Mouse (Mus musculus) forebrain, embryonic 11.5 days (tissue): ENCODE results near the gene Prdm16. TPM values are rescaled to one million over a fixed set of nuclear protein-coding genes. Genes with fewer than 3 reads are reported as not detected.

Experiments
- ATAC-seq: fragments of 200-750 bp; cut with Nextera tagmentation; replicated peaks from 2 replicates; pipeline ENCODE4 v1.8.0; 2017; ENCODE audit warnings: moderate TSS enrichment; ENCODE audit not compliant: low FRiP score
- DNase-seq: peaks from one replicate; pipeline ENCODE4 v3.0.0-alpha.2; 2017; ENCODE audit warnings: low spot score
- H3K27ac ChIP-seq: fragments of 300-500 bp; sonication (generic); 2 replicates; pipeline ENCODE4 v1.5.1; 2014; ENCODE audit warnings: low read depth, low read length
- H3K27me3 ChIP-seq: fragments of 300-500 bp; sonication (generic); 2 replicates; pipeline ENCODE4 v1.6.1; 2014; ENCODE audit warnings: mild to moderate bottlenecking, low read length, mixed read lengths; ENCODE audit not compliant: control insufficient read depth, insufficient read depth
- H3K36me3 ChIP-seq: fragments of 300-500 bp; sonication (generic); 2 replicates; pipeline ENCODE4 v1.6.1; 2014; ENCODE audit warnings: mild to moderate bottlenecking, low read length, moderate library complexity, mixed read lengths; ENCODE audit not compliant: control insufficient read depth, insufficient read depth
- H3K4me1 ChIP-seq: fragments of 300-500 bp; sonication (generic); replicated peaks from 2 replicates; pipeline ENCODE4 v1.6.1; 2014; ENCODE audit warnings: low read length, mixed read lengths; ENCODE audit not compliant: control insufficient read depth, insufficient read depth
- H3K4me2 ChIP-seq: fragments of 300-500 bp; sonication (generic); 2 replicates; pipeline ENCODE4 v1.6.1; 2014; ENCODE audit warnings: low read depth, mild to moderate bottlenecking, low read length, moderate library complexity, mixed read lengths; ENCODE audit not compliant: severe bottlenecking
- H3K4me3 ChIP-seq: fragments of 300-500 bp; sonication (generic); 2 replicates; pipeline ENCODE4 v1.5.1; 2014; ENCODE audit warnings: low read depth, low read length
- H3K9ac ChIP-seq: fragments of 300-500 bp; sonication (generic); 2 replicates; pipeline ENCODE4 v1.6.1; 2014; ENCODE audit warnings: low read length
- H3K9me3 ChIP-seq: fragments of 300-500 bp; sonication (generic); 2 replicates; pipeline ENCODE4 v1.6.1; 2016; ENCODE audit warnings: low read length, mixed read lengths; ENCODE audit not compliant: control insufficient read depth
- WGBS: fragments of 180-500 bp; shearing (Covaris S2); extraction: QIAGEN DNeasy Blood & Tissue Kit; methylation state at CpG from one replicate; pipeline ENCODE4 v1.1.7; 2014; 5-methylcytosine and 5-hydroxymethylcytosine counted together
- polyA plus RNA-seq: library from polyadenylated mRNA; unstranded; fragments of >200 nt; fragmentation: Nextera tagmentation; extraction: Ambion mirVana; gene quantifications from 2 replicates; pipeline ENCODE4 v1.2.1, GENCODE M21; 2014

Gene Prdm16
- polyA plus RNA-seq, 1 experiment from 2014 or later: 49.3 TPM

DNA sequence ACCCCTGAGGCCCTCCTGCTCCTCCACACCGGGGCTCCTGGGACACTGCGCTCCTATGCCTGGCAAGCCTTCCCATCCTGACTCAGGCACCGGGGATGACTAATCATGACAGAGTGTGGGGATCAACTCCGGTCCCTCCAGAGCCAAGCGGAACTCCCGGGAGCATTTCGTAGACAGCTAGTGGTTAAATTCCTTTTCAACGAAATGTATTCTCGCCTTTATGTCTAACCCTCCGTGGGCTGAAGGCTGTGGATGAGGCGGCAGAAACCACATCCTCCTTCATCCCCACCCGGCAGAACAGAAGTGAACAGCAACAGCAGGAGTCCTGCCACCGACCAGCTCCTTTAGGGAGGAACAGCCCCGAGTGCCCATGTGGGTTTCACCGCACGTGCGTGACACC is 211.4 kb downstream of the Prdm16 start:
- Histone ChIP-seq H3K4me3 (no peak overlapping the region), H3K9me3 (no peaks in the 10 kb centered on the region), H3K27me3 (no peaks in the 10 kb centered on the region), H3K4me2 (no peak overlapping the region), H3K27ac (no peak overlapping the region), H3K4me1 (peaks cover 16% of the 10 kb centered on the region), H3K36me3 (no peaks in the 10 kb centered on the region), H3K9ac (no peak overlapping the region)
- 73% methylated on average over 17 of the region's 17 CpGs for WGBS
- DNase-seq: no peak
- no peak for ATAC-seq

DNA sequence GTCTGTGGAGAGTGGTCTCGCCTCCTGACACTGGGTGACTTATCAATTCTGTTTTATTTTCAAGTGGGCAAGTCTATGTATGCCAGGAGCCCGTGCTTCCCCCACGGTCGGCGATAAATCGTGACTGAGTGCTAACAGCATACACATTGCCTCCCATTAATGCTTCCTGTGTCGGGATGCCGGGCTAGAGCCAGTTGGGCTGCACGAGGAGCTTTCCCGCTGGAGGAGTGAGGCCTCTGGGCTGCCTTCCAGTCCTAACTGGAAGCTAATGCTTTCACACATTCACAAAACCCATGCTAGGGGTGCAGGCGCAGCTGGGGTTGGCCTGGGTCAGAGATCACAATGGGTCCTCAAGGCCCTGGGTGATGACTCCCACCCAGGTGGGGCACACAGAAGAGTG is 212.0 kb downstream of the Prdm16 start:
- no peaks in the 10 kb centered on the region for H3K9me3 ChIP-seq
- no peaks in the 10 kb centered on the region for H3K27me3 ChIP-seq
- ATAC-seq: no peak
- no peak overlapping the region for H3K4me3 ChIP-seq
- no peaks in the 10 kb centered on the region for H3K36me3 ChIP-seq
- 63% methylated on average over 11 of the region's 11 CpGs for WGBS
- peaks cover 16% of the 10 kb centered on the region for H3K4me1 ChIP-seq
- DNase-seq: no peak
- H3K9ac ChIP-seq: no peak overlapping the region
- no peak overlapping the region for H3K27ac ChIP-seq
- no peak overlapping the region for H3K4me2 ChIP-seq

DNA sequence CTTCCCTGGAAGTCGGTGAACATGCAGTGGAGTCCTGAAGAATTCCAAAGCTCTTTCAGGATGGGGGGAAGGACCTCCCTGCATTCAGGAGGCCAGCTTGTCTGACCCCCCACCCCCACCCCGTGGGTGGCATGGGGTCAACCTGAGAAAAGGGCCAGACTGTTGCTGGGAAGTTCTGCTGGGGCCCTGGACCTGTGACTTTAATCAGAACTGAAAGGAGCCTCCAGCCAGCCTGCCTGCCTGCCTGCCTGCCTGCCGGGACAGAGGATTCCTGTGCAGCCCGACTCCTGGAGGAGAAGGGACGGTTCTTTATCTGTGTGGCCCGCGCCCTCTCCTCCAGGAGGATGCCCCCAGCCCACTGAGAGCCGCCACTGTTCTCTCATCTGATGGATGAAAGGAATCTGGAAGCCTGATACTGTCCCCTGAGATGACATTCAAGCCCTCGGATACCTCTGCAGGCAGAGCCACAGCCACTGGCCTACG is 214.2 kb downstream of the Prdm16 start:
- Histone ChIP-seq H3K9me3 (no peaks in the 10 kb centered on the region; the same call in 1 of the 2 replicates), H3K27ac (no peak overlapping the region), H3K27me3 (no peaks in the 10 kb centered on the region), H3K9ac (0 out of 2 replicates have a peak overlapping the region, but pooled peaks have one; percentile 13), H3K36me3 (no peaks in the 10 kb centered on the region), H3K4me3 (no peak overlapping the region), H3K4me1 (peaks cover 16% of the 10 kb centered on the region), H3K4me2 (no peak overlapping the region)
- 1% methylated on average over 10 of the region's 10 CpGs for WGBS
- no peak for DNase-seq
- ATAC-seq: no peak

DNA sequence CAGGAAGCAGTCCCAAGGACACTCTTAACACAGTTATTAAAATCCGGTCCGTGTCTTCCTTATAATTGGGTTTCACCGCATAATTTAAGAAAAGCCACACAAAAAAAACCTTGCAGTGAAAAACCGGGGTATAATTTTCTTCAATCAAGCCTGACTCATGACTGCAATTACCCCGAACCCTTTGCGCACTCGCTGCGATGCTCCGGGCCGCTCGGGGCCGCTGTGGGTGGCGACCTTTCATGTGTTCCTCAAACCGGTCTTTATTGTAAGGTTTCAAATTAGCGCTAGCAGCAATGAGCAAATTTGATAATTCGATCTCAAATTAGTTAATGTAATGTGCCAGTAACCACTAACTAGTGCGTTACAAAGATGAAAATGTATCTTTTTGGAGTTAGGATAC is 215.9 kb downstream of the Prdm16 start:
- Histone ChIP-seq H3K9ac (no peak overlapping the region), H3K27me3 (no peaks in the 10 kb centered on the region), H3K9me3 (no peaks in the 10 kb centered on the region; the same call in 1 of the 2 replicates), H3K4me2 (no peak overlapping the region), H3K27ac (no peak overlapping the region), H3K36me3 (no peaks in the 10 kb centered on the region), H3K4me1 (peaks cover 16% of the 10 kb centered on the region), H3K4me3 (no peak overlapping the region)
- no peak for DNase-seq
- WGBS: 75% methylated on average over 17 of the region's 17 CpGs
- no peak for ATAC-seq

DNA sequence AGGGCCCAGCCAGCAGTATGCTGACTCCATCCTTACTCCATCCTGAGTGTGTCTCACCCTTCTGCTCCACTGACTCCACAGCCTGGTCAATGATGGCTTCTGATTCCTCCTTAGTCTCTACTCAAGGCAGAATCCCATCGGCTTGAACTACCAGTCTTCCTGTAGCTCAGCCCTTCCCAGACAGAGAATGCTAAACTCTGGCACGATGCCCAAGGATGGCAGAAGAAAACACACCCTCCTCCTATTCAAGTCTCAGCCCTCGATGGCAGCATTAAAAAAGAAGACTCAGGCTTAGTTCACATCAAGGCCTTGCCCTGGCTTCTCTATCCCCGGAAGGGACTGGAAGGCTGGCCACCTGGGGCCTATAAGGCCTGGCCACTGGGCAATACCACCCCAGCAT is 216.9 kb downstream of the Prdm16 start:
- H3K4me1 ChIP-seq: peaks cover 15% of the 10 kb centered on the region
- H3K9me3 ChIP-seq: no peaks in the 10 kb centered on the region; the same call in 1 of the 2 replicates
- DNase-seq: no peak
- H3K36me3 ChIP-seq: no peaks in the 10 kb centered on the region
- no peak overlapping the region for H3K27ac ChIP-seq
- ATAC-seq: no peak
- H3K4me3 ChIP-seq: no peak overlapping the region
- WGBS: 91% methylated on average over 4 of the region's 4 CpGs
- no peak overlapping the region for H3K4me2 ChIP-seq
- no peaks in the 10 kb centered on the region for H3K27me3 ChIP-seq
- no peak overlapping the region for H3K9ac ChIP-seq

DNA sequence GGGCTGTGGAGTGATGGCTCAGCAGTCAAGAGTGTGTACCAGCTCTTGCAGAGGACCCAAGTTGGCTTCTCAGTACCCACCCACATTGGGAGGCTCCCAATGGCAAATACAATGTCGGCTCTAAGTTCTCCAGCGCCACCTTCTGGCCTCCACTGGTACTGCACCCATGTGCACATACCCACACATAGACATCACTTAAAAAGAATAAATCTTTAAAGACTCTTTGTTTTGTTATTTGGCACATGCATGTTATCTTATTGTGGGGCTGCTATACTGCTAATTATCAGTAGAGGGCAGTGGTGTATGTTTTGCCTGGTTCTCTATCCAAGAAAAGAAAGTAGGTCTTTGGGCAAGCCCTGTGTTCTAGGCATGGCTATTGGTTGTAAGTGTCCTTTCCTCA is 217.7 kb downstream of the Prdm16 start:
- DNase-seq (peak; percentile 69), ATAC-seq (no peak)
- Histone ChIP-seq H3K36me3 (no peaks in the 10 kb centered on the region), H3K9me3 (no peaks in the 10 kb centered on the region; the same call in 1 of the 2 replicates), H3K27ac (no peak overlapping the region), H3K4me2 (no peak overlapping the region), H3K9ac (no peak overlapping the region), H3K4me1 (peaks cover 15% of the 10 kb centered on the region), H3K27me3 (no peaks in the 10 kb centered on the region), H3K4me3 (no peak overlapping the region)
- WGBS: 30% methylated on average over 2 of the region's 2 CpGs

DNA sequence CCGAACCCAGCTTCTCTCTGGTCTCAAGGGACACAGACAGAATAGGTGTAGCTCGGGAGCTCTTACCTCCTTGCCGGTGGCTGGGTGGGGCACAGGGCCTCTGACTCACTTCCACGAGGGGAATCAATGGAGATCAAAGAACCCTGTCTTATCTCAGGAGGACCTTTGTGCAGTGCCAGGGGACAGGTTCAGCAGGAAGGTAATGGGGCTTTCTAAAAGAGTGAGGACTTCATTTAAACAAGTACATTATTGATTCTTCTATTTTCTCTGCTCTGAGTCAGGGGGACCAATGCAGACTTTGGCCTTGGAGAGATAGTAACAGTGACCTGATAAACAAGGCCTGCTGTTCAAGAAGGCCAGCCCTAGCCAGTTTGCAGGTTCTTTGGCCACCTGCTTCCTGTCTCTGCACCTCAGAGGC is 218.3 kb downstream of the Prdm16 start:
- ATAC-seq: no peak
- H3K36me3 ChIP-seq: no peaks in the 10 kb centered on the region
- H3K4me2 ChIP-seq: no peak overlapping the region
- no peak overlapping the region for H3K9ac ChIP-seq
- no peak overlapping the region for H3K4me3 ChIP-seq
- 81% methylated on average over 4 of the region's 4 CpGs for WGBS
- no peaks in the 10 kb centered on the region; the same call in 1 of the 2 replicates for H3K9me3 ChIP-seq
- peaks cover 16% of the 10 kb centered on the region for H3K4me1 ChIP-seq
- no peak for DNase-seq
- no peaks in the 10 kb centered on the region for H3K27me3 ChIP-seq
- H3K27ac ChIP-seq: no peak overlapping the region

DNA sequence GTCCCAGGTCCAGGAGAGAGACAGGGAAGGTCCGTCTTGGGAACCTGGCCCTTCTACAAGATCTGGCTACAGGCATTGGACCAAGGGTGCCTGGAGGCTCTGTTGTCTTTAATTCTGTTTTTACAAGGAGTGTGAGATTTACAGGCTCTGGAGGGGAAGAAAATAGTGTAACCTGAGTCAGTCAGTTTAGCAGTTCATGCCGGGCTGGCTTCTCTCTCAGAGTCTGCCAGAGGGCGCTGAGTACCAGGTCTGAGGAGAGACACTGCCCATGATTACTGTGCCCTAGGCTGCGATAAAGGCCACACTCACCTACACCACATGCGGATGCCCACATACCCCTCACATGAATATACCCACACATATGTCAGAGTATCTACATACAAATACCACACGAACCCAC is 219.9 kb downstream of the Prdm16 start:
- peaks cover 5% of the 10 kb centered on the region for H3K4me1 ChIP-seq
- H3K4me2 ChIP-seq: no peak overlapping the region
- DNase-seq: no peak
- H3K4me3 ChIP-seq: no peak overlapping the region
- H3K9ac ChIP-seq: no peak overlapping the region
- WGBS: 83% methylated on average over 6 of the region's 6 CpGs
- H3K27ac ChIP-seq: no peak overlapping the region
- ATAC-seq: no peak
- no peaks in the 10 kb centered on the region for H3K36me3 ChIP-seq
- H3K27me3 ChIP-seq: no peaks in the 10 kb centered on the region
- no peaks in the 10 kb centered on the region; the same call in 1 of the 2 replicates for H3K9me3 ChIP-seq

DNA sequence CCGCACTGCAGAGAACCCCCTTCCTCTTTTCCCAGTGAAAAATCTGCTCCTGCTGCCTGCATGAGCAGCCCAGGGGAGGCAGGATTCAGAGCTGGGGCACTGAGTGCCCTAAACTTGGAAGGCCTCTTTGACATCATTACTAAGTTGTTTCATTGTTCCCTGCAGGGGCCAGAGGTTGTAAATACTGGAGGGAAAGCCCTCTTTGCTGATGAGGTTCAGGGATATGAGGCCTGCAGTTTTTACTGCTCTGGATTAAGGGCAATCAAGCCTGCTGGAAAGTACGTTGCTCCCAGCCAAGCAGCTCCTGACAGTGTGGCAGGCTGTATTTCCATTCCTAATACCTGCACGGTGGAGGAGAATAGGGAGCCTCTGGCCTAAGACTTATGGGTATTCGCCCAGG is 221.8 kb downstream of the Prdm16 start:
- no peak overlapping the region for H3K27ac ChIP-seq
- ATAC-seq (no peak), DNase-seq (no peak)
- no peak overlapping the region for H3K9ac ChIP-seq
- 58% methylated on average over 4 of the region's 4 CpGs for WGBS
- no peaks in the 10 kb centered on the region for H3K36me3 ChIP-seq
- no peaks in the 10 kb centered on the region; the same call in 1 of the 2 replicates for H3K9me3 ChIP-seq
- no peak overlapping the region for H3K4me2 ChIP-seq
- H3K4me1 ChIP-seq: peaks cover 20% of the 10 kb centered on the region
- no peaks in the 10 kb centered on the region for H3K27me3 ChIP-seq
- H3K4me3 ChIP-seq: no peak overlapping the region
